Comparison of ENCODE assay signal across 22 mouse cellular contexts in genomic region chr7:49350321-49351007, GRCm38 (mm10).
DNase-seq lines count a peak whose midpoint lies in the region; ATAC-seq and TF ChIP-seq lines count a peak whose summit lies in the region.
"Had no signal": no experiment of that assay in that cellular context is flagged by ENCODE, and none has a peak within 500 bp of the region (broad histone marks: within the 10 kb centered on the region; RNA-seq: fewer than 3 reads in every experiment).

No protein-coding gene starts in this region.

- no peak for TF ChIP-seq CTCF in ES-Bruce4 (IDR thresholded peaks at IDR 0.05; ENCODE audit: low read depth, low read length)

- no peak overlapping the region for H3K9ac ChIP-seq in ES-Bruce4 (ENCODE audit: low read depth, poor library complexity, severe bottlenecking)
- peak overlapping the region; percentile 36 for H3K9ac ChIP-seq in liver, embryonic 16.5 days (ENCODE audit: low read depth, low read length)
- H3K9ac ChIP-seq: hindbrain, embryonic 12.5 days; lung, embryonic 15.5 days; neural tube, embryonic 13.5 days had no signal

- WGBS in liver, embryonic 16.5 days (ENCODE audit: insufficient replicate concordance) = 42% methylated on average over 8 of the region's 8 CpGs

- ATAC-seq in liver, embryonic 16.5 days (ENCODE audit: low read depth) = peak; percentile 91
- ATAC-seq: midbrain, embryonic 16.5 days had no signal

- peaks cover 12% of the 10 kb centered on the region for H3K4me1 ChIP-seq in ES-Bruce4 (ENCODE audit: control insufficient read depth, insufficient read depth, low read length)
- H3K4me1 ChIP-seq in liver, embryonic 16.5 days (ENCODE audit: control insufficient read depth, low read depth, low read length) = peaks cover 11% of the 10 kb centered on the region
- H3K4me1 ChIP-seq: heart, embryonic 10.5 days; lung, embryonic 15.5 days; megakaryocyte, embryonic 14.5 days had no signal

- no peak overlapping the region for H3K4me3 ChIP-seq in ES-Bruce4 (ENCODE audit: low read depth, low read length)
- peak overlapping the region; percentile 27 for H3K4me3 ChIP-seq in liver, embryonic 16.5 days (ENCODE audit: low read depth, low read length)
- H3K4me3 ChIP-seq: heart, embryonic 10.5 days; hindbrain, embryonic 12.5 days; lung, embryonic 15.5 days; megakaryocyte, embryonic 14.5 days; myocyte; neural tube, embryonic 13.5 days had no signal

- DNase-seq in R1 (ENCODE audit: low read depth, low spot score) = peak; percentile 20
- DNase-seq in liver = peak; percentile 32
- DNase-seq in B cell, adult 2 months = no peak
- DNase-seq in heart, postnatal 25 days (ENCODE audit: low spot score) = no peak
- DNase-seq in frontal cortex, postnatal 14 days (ENCODE audit: low spot score in 2 of 2) = no peak
- DNase-seq: adrenal gland, postnatal 14 days; cerebellum, adult 9-10 months; gastrocnemius, postnatal 10 days; kidney, adult 18-20 months; kidney, postnatal 4 days; lung, postnatal 36 days; right cerebral cortex, postnatal 4 days had no signal

- 0 out of 2 replicates have a peak, but pooled peaks have one; percentile 10 for TF ChIP-seq EP300 in ES-Bruce4 (IDR thresholded peaks at IDR 0.05; ENCODE audit: insufficient read depth, low read depth, low read length)

- intact Hi-C loops in heart, postnatal 25 days (cut with DNase I) = no loop called here

- H3K36me3 ChIP-seq in ES-Bruce4 (ENCODE audit: control insufficient read depth, insufficient read depth, low read length, poor library complexity, severe bottlenecking) = no peaks in the 10 kb centered on the region
- no peaks in the 10 kb centered on the region for H3K36me3 ChIP-seq in liver, embryonic 16.5 days (ENCODE audit: control insufficient read depth, insufficient read depth)
- H3K36me3 ChIP-seq: heart, embryonic 10.5 days; hindbrain, embryonic 12.5 days; lung, embryonic 15.5 days; neural tube, embryonic 13.5 days had no signal

- no peak for TF ChIP-seq POLR2A in ES-Bruce4 (IDR thresholded peaks at IDR 0.05; ENCODE audit: insufficient read depth, low read length)

- peak overlapping the region; percentile 40 for H3K4me2 ChIP-seq in liver, embryonic 16.5 days (ENCODE audit: low read depth, low read length)
- H3K4me2 ChIP-seq: hindbrain, embryonic 12.5 days; lung, embryonic 15.5 days; neural tube, embryonic 13.5 days had no signal

- H3K9me3 ChIP-seq in ES-Bruce4 (replicated peaks; ENCODE audit: control insufficient read depth, insufficient read depth, low read length, poor library complexity, severe bottlenecking) = no peaks in the 10 kb centered on the region
- no peaks in the 10 kb centered on the region for H3K9me3 ChIP-seq in liver, embryonic 16.5 days (replicated peaks; ENCODE audit: control insufficient read depth, low read length)
- H3K9me3 ChIP-seq: heart, embryonic 10.5 days; hindbrain, embryonic 12.5 days; lung, embryonic 15.5 days; megakaryocyte, embryonic 14.5 days; neural tube, embryonic 13.5 days had no signal

- H3K27me3 ChIP-seq in ES-Bruce4 (ENCODE audit: control insufficient read depth, insufficient read depth, low read length, poor library complexity, severe bottlenecking) = no peaks in the 10 kb centered on the region
- no peaks in the 10 kb centered on the region for H3K27me3 ChIP-seq in liver, embryonic 16.5 days (ENCODE audit: control insufficient read depth, insufficient read depth, low read depth, low read length)
- H3K27me3 ChIP-seq: hindbrain, embryonic 12.5 days; lung, embryonic 15.5 days; megakaryocyte, embryonic 14.5 days; neural tube, embryonic 13.5 days had no signal

- peak overlapping the region; percentile 40 for H3K27ac ChIP-seq in ES-Bruce4 (ENCODE audit: insufficient read depth, low read length)
- H3K27ac ChIP-seq in liver, embryonic 16.5 days (ENCODE audit: low read length) = peak overlapping the region; percentile 77
- H3K27ac ChIP-seq: heart, embryonic 10.5 days; hindbrain, embryonic 12.5 days; lung, embryonic 15.5 days; stomach, postnatal 0 days had no signal

Comparison
In these comparisons a context has a peak if more than half of its experiments do, and no peak if none do; other contexts are left out.
1. DNase-seq: peak in R1 (single experiment) and liver (single experiment); none in B cell, adult 2 months (0 of 2), heart, postnatal 25 days (single experiment) and frontal cortex, postnatal 14 days (0 of 2).